Mouse (Mus musculus) right cerebral cortex, postnatal 10 days (tissue): ENCODE measurements around the gene Dnajb2.

Source experiments
- DNase-seq, 2 experiments: peaks; one replicate each; pipeline ENCODE4 v3.0.0; 2021; ENCODE audit warnings: low spot score in 2 of 2

Gene Dnajb2

GRCm38 (mm10) chr1:75292476-75293330, 56.5 kb downstream of the Dnajb2 start:
- no peak for DNase-seq

- no peak for DNase-seq
These were observed 57.1 kb downstream of the Dnajb2 start for GRCm38 (mm10) chr1:75293331-75293701.

- no peak for DNase-seq
These were observed 58.1 kb downstream of the Dnajb2 start for GRCm38 (mm10) chr1:75294294-75294693.
